Mouse (Mus musculus): ENCODE data around the gene Alad. TPM values are rescaled to one million over a fixed set of nuclear protein-coding genes. Genes with fewer than 3 reads are reported as not detected.

Alad gene
- total RNA-seq, 2 experiments from 2014 or later, result 24.5 to 26.3 TPM

GRCm38 (mm10) chr4:62518416-62519121 is 1.1 kb downstream of the Alad start:
- intact Hi-C loops (cut with DNase I), result no loop called here
- no peak for DNase-seq

- intact Hi-C loops (cut with DNase I), result no loop called here
- no peak for DNase-seq
Observed at GRCm38 (mm10) chr4:62517538-62518415, 1.9 kb downstream of the Alad start.

- intact Hi-C loops (cut with DNase I), result no loop called here
- DNase-seq, result no peak
Observed at GRCm38 (mm10) chr4:62517046-62517445, 2.7 kb downstream of the Alad start.

GRCm38 (mm10) chr4:62516579-62516978 is 3.1 kb downstream of the Alad start:
- no peak for DNase-seq
- intact Hi-C loops (cut with DNase I), result no loop called here

GRCm38 (mm10) chr4:62516079-62516478 is 3.6 kb downstream of the Alad start:
- intact Hi-C loops (cut with DNase I), result no loop called here

GRCm38 (mm10) chr4:62515490-62515889 is 4.2 kb downstream of the Alad start:
- no peak for DNase-seq
- intact Hi-C loops (cut with DNase I), result no loop called here

More at GRCm38 (mm10) chr4:62516079-62516478, 3.6 kb downstream of the Alad start:
- peak in 1 of 2 experiments; percentile 39 for DNase-seq

GRCm38 (mm10) chr4:62514995-62515394 is 4.7 kb downstream of the Alad start:
- DNase-seq, result no peak
- intact Hi-C loops (cut with DNase I), result no loop called here

- no peak for DNase-seq
- intact Hi-C loops (cut with DNase I), result no loop called here
Observed at GRCm38 (mm10) chr4:62513998-62514506, 5.7 kb downstream of the Alad start.

GRCm38 (mm10) chr4:62509946-62510345 is 9.8 kb downstream of the Alad start:
- no peak for DNase-seq
- intact Hi-C loops (cut with DNase I), result loop anchor here (5.0 kb wide), 2 partner anchors 98 to 168 kb away; no protein-coding TSS in a partner anchor

- intact Hi-C loops (cut with DNase I), result loop anchor here (5.0 kb wide), 2 partner anchors 97 to 167 kb away; no protein-coding TSS in a partner anchor
- DNase-seq, result no peak
Observed at GRCm38 (mm10) chr4:62508839-62509238, 10.9 kb downstream of the Alad start.

GRCm38 (mm10) chr4:62506798-62507197 is 12.9 kb downstream of the Alad start:
- no peak for DNase-seq
- intact Hi-C loops (cut with DNase I), result loop anchor here (5.0 kb wide), 2 partner anchors 94 to 164 kb away; no protein-coding TSS in a partner anchor

GRCm38 (mm10) chr4:62505991-62506390 is 13.7 kb downstream of the Alad start:
- DNase-seq, result no peak
- intact Hi-C loops (cut with DNase I), result loop anchor here (5.0 kb wide), 2 partner anchors 94 to 164 kb away; no protein-coding TSS in a partner anchor

GRCm38 (mm10) chr4:62503374-62503970 is 16.2 kb downstream of the Alad start, which contains the start of gene Hdhd3:
Gene Hdhd3 (minus strand): TSS chr4:62503467.
- intact Hi-C loops (cut with DNase I), result no loop called here
- no peak for DNase-seq

- no peak for DNase-seq
- intact Hi-C loops (cut with DNase I), result no loop called here
Observed at GRCm38 (mm10) chr4:62502969-62503368, 16.7 kb downstream of the Alad start.

GRCm38 (mm10) chr4:62501964-62502732 is 17.6 kb downstream of the Alad start:
- intact Hi-C loops (cut with DNase I), result no loop called here
- DNase-seq, result peak; percentile 85 to 89

GRCm38 (mm10) chr4:62501534-62501933 is 18.2 kb downstream of the Alad start:
- intact Hi-C loops (cut with DNase I), result no loop called here
- no peak for DNase-seq

- intact Hi-C loops (cut with DNase I), result no loop called here
- DNase-seq, result no peak
Observed at GRCm38 (mm10) chr4:62500799-62501198, 18.9 kb downstream of the Alad start.

GRCm38 (mm10) chr4:62496815-62497214 is 22.9 kb downstream of the Alad start:
- intact Hi-C loops (cut with DNase I), result loop anchor here (5.0 kb wide), 1 partner anchor 40 kb away; no protein-coding TSS in a partner anchor
- DNase-seq, result no peak

GRCm38 (mm10) chr4:62495946-62496345 is 23.8 kb downstream of the Alad start:
- peak in 1 of 2 experiments; percentile 26 for DNase-seq

GRCm38 (mm10) chr4:62494230-62494629 is 25.5 kb downstream of the Alad start:
- DNase-seq, result no peak
- intact Hi-C loops (cut with DNase I), result no loop called here

More at GRCm38 (mm10) chr4:62495946-62496345, 23.8 kb downstream of the Alad start:
- intact Hi-C loops (cut with DNase I), result loop anchor here (5.0 kb wide), 1 partner anchor 39 kb away; no protein-coding TSS in a partner anchor

Data from gastrocnemius, postnatal 36 days (tissue).